Mouse (Mus musculus) spleen, postnatal 14 days (tissue): ENCODE results near the gene Carm1.
"Not testable (repeated sequence)": the region's sequence is repeated elsewhere in the genome, so short reads cannot be mapped to it uniquely, and the experiment has no call there.

Experiments used
- DNase-seq, 2 experiments: peaks; one replicate each; pipeline ENCODE4 v3.0.0; 2021 to 2022; ENCODE audit warnings: low spot score in 2 of 2

Gene Carm1

GRCm38 (mm10) chr9:21575253-21575652, 28.6 kb downstream of the Carm1 start:
- DNase-seq = no peak

GRCm38 (mm10) chr9:21576286-21576685, 29.6 kb downstream of the Carm1 start:
- DNase-seq = no peak

GRCm38 (mm10) chr9:21578226-21578625, 31.5 kb downstream of the Carm1 start:
- DNase-seq = no peak

GRCm38 (mm10) chr9:21585401-21585800, 38.7 kb downstream of the Carm1 start:
- DNase-seq = no peak

- no peak for DNase-seq
Observed at GRCm38 (mm10) chr9:21587678-21588349, 41.1 kb downstream of the Carm1 start.

GRCm38 (mm10) chr9:21588350-21588749, 41.7 kb downstream of the Carm1 start:
- no peak for DNase-seq

GRCm38 (mm10) chr9:21589538-21589937, 42.8 kb downstream of the Carm1 start:
- DNase-seq = no peak

- no peak for DNase-seq
Observed at GRCm38 (mm10) chr9:21591127-21591830, 44.6 kb downstream of the Carm1 start.

- DNase-seq = no peak
Observed at GRCm38 (mm10) chr9:21591831-21592702, 45.4 kb downstream of the Carm1 start.

GRCm38 (mm10) chr9:21592703-21593121, 46.0 kb downstream of the Carm1 start, which contains the start of the genes Timm29 and Yipf2:
Timm29 (plus strand) TSS chr9:21592722.
Yipf2 (minus strand) TSS chr9:21592828.
- peak; percentile 67 to 82 for DNase-seq

GRCm38 (mm10) chr9:21593122-21593721, 46.5 kb downstream of the Carm1 start:
- DNase-seq = peak in 1 of 2 experiments; percentile 41

GRCm38 (mm10) chr9:21594350-21594749, 47.7 kb downstream of the Carm1 start:
- DNase-seq = not testable (repeated sequence)

GRCm38 (mm10) chr9:21594838-21595237, 48.1 kb downstream of the Carm1 start:
- DNase-seq = no peak

- peak in 1 of 2 experiments; percentile 42 for DNase-seq
Observed at GRCm38 (mm10) chr9:21598198-21598597, 51.5 kb downstream of the Carm1 start.

GRCm38 (mm10) chr9:21600186-21600585, 53.5 kb downstream of the Carm1 start:
- DNase-seq = no peak

- DNase-seq = no peak
Observed at GRCm38 (mm10) chr9:21601073-21601472, 54.4 kb downstream of the Carm1 start.

- peak; percentile 40 to 67 for DNase-seq
Observed at GRCm38 (mm10) chr9:21601722-21602399, 55.2 kb downstream of the Carm1 start.

GRCm38 (mm10) chr9:21604119-21604518, 57.4 kb downstream of the Carm1 start:
- DNase-seq = no peak

GRCm38 (mm10) chr9:21605865-21606264, 59.2 kb downstream of the Carm1 start:
- no peak for DNase-seq

- no peak for DNase-seq
Observed at GRCm38 (mm10) chr9:21606648-21607047, 60.0 kb downstream of the Carm1 start.

GRCm38 (mm10) chr9:21609861-21610260, 63.2 kb downstream of the Carm1 start:
- DNase-seq = peak in 1 of 2 experiments; percentile 47
